Mouse (Mus musculus): ENCODE results near the gene Inhbe. TPM values are rescaled to one million over a fixed set of nuclear protein-coding genes. Genes with fewer than 3 reads are reported as not detected.

The Inhbe gene
- polyA plus RNA-seq, 1 experiment: 0.27 TPM

GRCm38 (mm10) chr10:127371023-127371422 lies 16.8 kb upstream of the Inhbe start:
- H3K27ac ChIP-seq (ENCODE audit: control insufficient read depth, insufficient read depth, low read depth, low read length, poor library complexity): no peak overlapping the region
- 40% methylated on average over 2 of the region's 2 CpGs for WGBS
- H3K4me3 ChIP-seq (replicated peaks; ENCODE audit: control insufficient read depth, low read depth, low read length): no peak overlapping the region
- no peaks in the 10 kb centered on the region for H3K4me1 ChIP-seq (ENCODE audit: control insufficient read depth, insufficient read depth, low read length)
- TF ChIP-seq CTCF (IDR thresholded peaks at IDR 0.05; ENCODE audit: control insufficient read depth, insufficient read depth, low read length): no peak
- TF ChIP-seq POLR2A (IDR thresholded peaks at IDR 0.05; ENCODE audit: borderline replicate concordance, control insufficient read depth, low read depth, low read length): no peak

GRCm38 (mm10) chr10:127369834-127370820 lies 15.9 kb upstream of the Inhbe start, which contains the start of gene Inhbc:
TSS of gene Inhbc (minus strand) at chr10:127370431.
- Histone ChIP-seq H3K27ac (ENCODE audit: control insufficient read depth, insufficient read depth, low read depth, low read length, poor library complexity) (no peak within 1 kb of the TSS), H3K4me3 (replicated peaks; ENCODE audit: control insufficient read depth, low read depth, low read length) (no peak within 1 kb of the TSS), H3K4me1 (ENCODE audit: control insufficient read depth, insufficient read depth, low read length) (no peaks in the 10 kb centered on the region)
- TF ChIP-seq POLR2A (IDR thresholded peaks at IDR 0.05; ENCODE audit: borderline replicate concordance, control insufficient read depth, low read depth, low read length) (no peak), CTCF (IDR thresholded peaks at IDR 0.05; ENCODE audit: control insufficient read depth, insufficient read depth, low read length) (no peak)
- WGBS: 88% methylated on average over 22 of the region's 22 CpGs

- WGBS: 95% methylated on average over 2 of the region's 2 CpGs
- Histone ChIP-seq H3K27ac (ENCODE audit: control insufficient read depth, insufficient read depth, low read depth, low read length, poor library complexity) (no peak overlapping the region), H3K4me3 (replicated peaks; ENCODE audit: control insufficient read depth, low read depth, low read length) (no peak overlapping the region), H3K4me1 (ENCODE audit: control insufficient read depth, insufficient read depth, low read length) (no peaks in the 10 kb centered on the region)
- TF ChIP-seq CTCF (IDR thresholded peaks at IDR 0.05; ENCODE audit: control insufficient read depth, insufficient read depth, low read length) (no peak), POLR2A (IDR thresholded peaks at IDR 0.05; ENCODE audit: borderline replicate concordance, control insufficient read depth, low read depth, low read length) (no peak)
These were observed 14.1 kb upstream of the Inhbe start for GRCm38 (mm10) chr10:127368273-127368672.

- TF ChIP-seq POLR2A (IDR thresholded peaks at IDR 0.05; ENCODE audit: borderline replicate concordance, control insufficient read depth, low read depth, low read length) (no peak), CTCF (IDR thresholded peaks at IDR 0.05; ENCODE audit: control insufficient read depth, insufficient read depth, low read length) (no peak)
- Histone ChIP-seq H3K4me1 (ENCODE audit: control insufficient read depth, insufficient read depth, low read length) (no peaks in the 10 kb centered on the region), H3K27ac (ENCODE audit: control insufficient read depth, insufficient read depth, low read depth, low read length, poor library complexity) (no peak overlapping the region), H3K4me3 (replicated peaks; ENCODE audit: control insufficient read depth, low read depth, low read length) (no peak overlapping the region)
- 82% methylated on average over 5 of the region's 5 CpGs for WGBS
These were observed 12.9 kb upstream of the Inhbe start for GRCm38 (mm10) chr10:127367116-127367515.

GRCm38 (mm10) chr10:127360714-127361113 lies 6.5 kb upstream of the Inhbe start:
- WGBS: 41% methylated on average over 3 of the region's 3 CpGs
- Histone ChIP-seq H3K4me1 (ENCODE audit: control insufficient read depth, insufficient read depth, low read length) (no peaks in the 10 kb centered on the region), H3K4me3 (replicated peaks; ENCODE audit: control insufficient read depth, low read depth, low read length) (no peak overlapping the region), H3K27ac (ENCODE audit: control insufficient read depth, insufficient read depth, low read depth, low read length, poor library complexity) (no peak overlapping the region)
- no peak for TF ChIP-seq POLR2A (IDR thresholded peaks at IDR 0.05; ENCODE audit: borderline replicate concordance, control insufficient read depth, low read depth, low read length)
- TF ChIP-seq CTCF (IDR thresholded peaks at IDR 0.05; ENCODE audit: control insufficient read depth, insufficient read depth, low read length): no peak

- H3K4me1 ChIP-seq (ENCODE audit: control insufficient read depth, insufficient read depth, low read length): no peaks in the 10 kb centered on the region
- H3K27ac ChIP-seq (ENCODE audit: control insufficient read depth, insufficient read depth, low read depth, low read length, poor library complexity): no peak overlapping the region
- TF ChIP-seq POLR2A (IDR thresholded peaks at IDR 0.05; ENCODE audit: borderline replicate concordance, control insufficient read depth, low read depth, low read length) (no peak), CTCF (IDR thresholded peaks at IDR 0.05; ENCODE audit: control insufficient read depth, insufficient read depth, low read length) (no peak)
- 79% methylated on average over 10 of the region's 10 CpGs for WGBS
- no peak overlapping the region for H3K4me3 ChIP-seq (replicated peaks; ENCODE audit: control insufficient read depth, low read depth, low read length)
These were observed 1.1 kb upstream of the Inhbe start for GRCm38 (mm10) chr10:127355336-127355735.

- H3K27ac ChIP-seq (ENCODE audit: control insufficient read depth, insufficient read depth, low read depth, low read length, poor library complexity): no peak overlapping the region
- TF ChIP-seq POLR2A (IDR thresholded peaks at IDR 0.05; ENCODE audit: borderline replicate concordance, control insufficient read depth, low read depth, low read length) (no peak), CTCF (IDR thresholded peaks at IDR 0.05; ENCODE audit: control insufficient read depth, insufficient read depth, low read length) (no peak)
- WGBS: 84% methylated on average over 11 of the region's 11 CpGs
- H3K4me3 ChIP-seq (replicated peaks; ENCODE audit: control insufficient read depth, low read depth, low read length): no peak overlapping the region
- no peaks in the 10 kb centered on the region for H3K4me1 ChIP-seq (ENCODE audit: control insufficient read depth, insufficient read depth, low read length)
These were observed 1.4 kb downstream of the Inhbe start for GRCm38 (mm10) chr10:127352766-127353165.

- Histone ChIP-seq H3K4me3 (replicated peaks; ENCODE audit: control insufficient read depth, low read depth, low read length) (no peak overlapping the region), H3K4me1 (ENCODE audit: control insufficient read depth, insufficient read depth, low read length) (no peaks in the 10 kb centered on the region), H3K27ac (ENCODE audit: control insufficient read depth, insufficient read depth, low read depth, low read length, poor library complexity) (no peak overlapping the region)
- TF ChIP-seq POLR2A (IDR thresholded peaks at IDR 0.05; ENCODE audit: borderline replicate concordance, control insufficient read depth, low read depth, low read length): no peak
- TF ChIP-seq CTCF (IDR thresholded peaks at IDR 0.05; ENCODE audit: control insufficient read depth, insufficient read depth, low read length): no peak
- 79% methylated on average over 9 of the region's 9 CpGs for WGBS
These were observed 2.0 kb downstream of the Inhbe start for GRCm38 (mm10) chr10:127352187-127352586.
